Mouse (Mus musculus) c-Kit-positive CD71-positive TER-119-negative erythroid progenitor cells, embryonic 14.5 days (primary cell): ENCODE data around the gene Plekhb1.

Experiments used
- DNase-seq: peaks from one replicate; pipeline ENCODE4 v3.0.0-alpha.2; 2013; ENCODE audit warnings: low read depth

Plekhb1 gene

DNA sequence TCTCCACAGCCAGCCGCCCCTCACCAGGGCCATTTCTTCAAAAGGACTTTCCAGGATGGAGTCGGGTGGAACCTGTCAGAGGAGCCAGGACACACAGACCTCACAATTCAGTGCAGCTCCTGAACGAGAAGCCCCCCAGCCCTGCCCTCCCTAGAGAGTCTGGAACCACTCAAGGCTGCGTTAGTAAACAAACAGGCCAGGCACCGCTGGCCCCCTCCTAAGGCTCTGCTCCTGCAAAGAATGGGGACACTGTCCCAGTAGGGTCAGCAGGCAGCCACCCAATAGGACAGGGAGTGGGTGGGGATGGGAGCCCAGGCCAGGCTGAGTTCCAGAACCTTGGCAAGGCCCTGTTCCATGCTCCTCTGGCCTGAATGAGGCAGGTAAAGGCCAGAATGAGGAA is 5.5 kb downstream of the Plekhb1 start:
- no peak for DNase-seq

DNA sequence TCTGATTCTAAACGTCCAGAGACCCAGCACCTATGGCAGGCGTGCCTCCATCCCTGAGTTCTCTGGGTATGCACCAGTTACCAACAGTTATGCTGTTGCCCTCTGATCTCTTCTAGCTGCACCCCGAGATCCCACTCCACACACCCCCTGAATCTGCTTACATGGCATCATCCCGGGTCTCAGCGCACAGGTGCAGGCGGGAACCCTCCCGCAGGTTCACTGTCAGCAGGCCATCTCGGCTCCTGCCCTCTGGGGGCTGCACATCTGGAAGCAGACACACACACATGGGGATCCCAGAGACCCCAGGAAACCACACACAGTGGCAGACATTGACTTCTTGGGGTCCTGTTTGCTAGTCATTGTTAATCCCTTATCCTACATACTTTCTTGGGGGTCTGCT is 7.8 kb downstream of the Plekhb1 start:
- DNase-seq: no peak

DNA sequence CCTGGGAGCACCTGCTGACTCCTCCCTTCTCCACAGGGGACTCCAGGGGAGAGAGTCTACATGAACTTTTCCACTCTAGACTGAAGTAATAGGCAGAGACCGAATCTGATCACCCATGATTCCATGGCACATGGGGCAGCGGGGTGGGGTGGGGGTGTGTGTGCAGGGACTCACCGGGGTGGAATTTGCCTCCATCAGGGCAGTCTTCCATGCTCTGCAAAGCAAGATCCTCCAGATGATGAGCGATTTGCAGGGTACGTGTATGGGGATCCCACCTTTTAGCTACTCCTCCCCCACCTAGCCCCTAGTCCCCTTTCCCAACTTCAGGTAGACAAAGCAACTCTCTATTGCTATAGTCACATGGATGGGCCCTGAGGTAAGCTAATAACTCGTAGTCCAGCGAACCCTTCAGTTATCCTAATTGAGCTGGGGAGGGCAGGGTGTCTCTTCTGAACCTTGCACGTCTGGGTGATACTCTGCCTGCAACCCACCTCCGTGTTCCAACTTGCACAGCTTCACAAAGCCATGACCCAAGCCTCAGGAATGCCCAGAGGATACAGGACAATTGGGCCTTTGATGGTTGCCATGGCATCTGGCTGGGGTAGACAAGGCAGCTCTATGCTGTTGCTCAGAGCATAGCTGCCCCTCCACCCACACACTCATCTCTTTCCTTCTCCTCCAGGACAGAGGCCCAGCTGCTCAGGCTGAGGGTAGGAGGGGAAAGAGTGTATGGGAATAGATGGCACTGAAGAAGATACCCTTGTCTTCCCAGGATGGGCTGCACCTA is 8.5 kb downstream of the Plekhb1 start:
- no peak for DNase-seq

DNA sequence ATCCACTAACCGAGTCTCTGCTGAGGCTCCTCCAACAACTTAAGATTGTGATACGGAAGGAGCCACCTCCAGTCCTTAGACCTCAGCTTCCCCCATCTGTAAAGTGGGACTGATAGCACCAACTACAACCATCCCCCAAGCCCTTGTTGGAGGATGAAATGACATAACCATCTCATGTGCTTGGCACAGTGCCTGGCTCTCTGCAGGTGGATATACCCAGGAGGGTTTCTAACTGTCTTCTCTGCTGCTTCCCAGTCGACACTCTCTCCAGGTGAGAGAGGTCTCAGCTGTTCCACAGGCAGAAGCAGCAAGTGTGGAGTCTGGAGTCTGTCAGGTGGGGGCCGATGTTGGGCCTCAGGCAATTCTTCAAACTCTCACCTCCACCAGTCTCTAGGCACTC is 11.2 kb downstream of the Plekhb1 start:
- no peak for DNase-seq

DNA sequence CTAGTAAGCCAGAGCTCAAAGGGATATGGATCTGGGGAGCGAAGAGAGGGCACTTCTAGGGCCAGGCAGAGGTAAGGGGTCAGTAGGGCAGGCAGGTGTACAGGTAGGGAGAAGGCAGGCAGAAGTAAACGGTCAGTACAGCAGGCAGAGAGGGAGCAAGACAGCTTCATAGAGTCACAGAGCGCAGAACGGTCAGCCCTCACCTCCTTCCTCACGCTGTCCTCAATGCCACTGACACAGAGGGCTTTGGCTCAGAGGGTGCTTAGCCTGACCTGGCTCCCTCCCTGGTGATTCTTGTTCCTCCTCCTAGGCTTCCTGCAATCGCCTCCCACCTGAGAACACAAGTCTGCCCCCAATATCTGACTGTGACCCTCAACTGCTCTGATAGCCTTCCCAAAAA is 11.8 kb downstream of the Plekhb1 start:
- no peak for DNase-seq

DNA sequence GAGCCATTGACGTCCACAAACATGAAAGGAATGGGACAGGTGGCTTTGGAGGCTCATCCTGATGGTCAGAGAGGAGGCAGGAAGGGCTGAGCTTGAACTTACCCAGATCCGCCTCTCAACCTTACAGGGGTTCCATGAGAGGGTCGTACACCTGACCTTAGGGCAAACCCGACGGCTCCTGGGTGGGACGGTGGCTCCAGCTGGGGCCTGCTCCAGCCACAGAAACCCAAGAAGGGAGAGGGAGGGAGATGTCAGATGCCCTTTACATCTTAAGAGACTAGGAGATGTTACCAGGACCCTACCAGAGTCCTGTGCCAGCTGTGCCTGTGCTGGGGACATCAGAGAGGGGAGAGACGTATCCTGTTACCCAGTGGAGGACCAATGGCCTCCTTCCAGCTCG is 12.4 kb downstream of the Plekhb1 start:
- no peak for DNase-seq

DNA sequence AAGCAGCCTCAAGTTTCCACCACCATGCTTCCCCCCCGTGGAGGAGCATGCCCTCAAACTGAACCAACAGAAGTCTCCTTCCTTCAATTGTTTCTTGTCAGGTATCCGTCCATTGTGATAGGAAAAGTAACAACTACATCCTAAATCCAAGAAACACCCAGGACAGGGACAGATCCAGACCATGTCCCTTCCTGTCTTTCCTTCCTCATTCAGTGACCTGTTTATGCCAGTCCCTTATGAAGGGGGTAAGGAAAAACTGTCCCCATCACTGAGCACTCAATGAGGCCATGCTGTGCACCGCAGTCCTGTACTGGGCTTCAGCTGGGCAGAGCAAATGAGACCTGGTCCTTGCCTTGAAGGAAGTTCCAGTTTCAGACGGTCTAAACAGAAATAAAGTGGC is 13.1 kb downstream of the Plekhb1 start:
- DNase-seq: no peak

DNA sequence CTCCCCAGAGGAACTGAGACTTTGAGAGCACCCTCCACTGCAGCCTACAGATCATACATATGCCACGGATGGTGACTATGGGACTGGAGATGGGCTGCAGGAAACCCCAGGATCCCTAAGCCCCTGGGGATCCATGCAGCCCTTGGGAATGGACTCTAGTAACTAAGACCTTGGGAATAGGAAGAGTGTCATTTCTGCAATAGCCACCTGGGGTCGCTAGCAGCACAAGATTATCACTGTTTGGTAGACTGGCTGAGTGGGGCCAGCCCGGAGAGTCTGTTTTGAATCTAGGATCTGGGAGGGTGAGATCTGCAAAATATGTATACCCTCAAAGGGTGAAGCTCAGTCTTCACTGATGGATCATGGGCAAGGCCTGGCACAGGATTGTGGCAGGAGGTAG is 17.1 kb downstream of the Plekhb1 start:
- peak; percentile 66 for DNase-seq

DNA sequence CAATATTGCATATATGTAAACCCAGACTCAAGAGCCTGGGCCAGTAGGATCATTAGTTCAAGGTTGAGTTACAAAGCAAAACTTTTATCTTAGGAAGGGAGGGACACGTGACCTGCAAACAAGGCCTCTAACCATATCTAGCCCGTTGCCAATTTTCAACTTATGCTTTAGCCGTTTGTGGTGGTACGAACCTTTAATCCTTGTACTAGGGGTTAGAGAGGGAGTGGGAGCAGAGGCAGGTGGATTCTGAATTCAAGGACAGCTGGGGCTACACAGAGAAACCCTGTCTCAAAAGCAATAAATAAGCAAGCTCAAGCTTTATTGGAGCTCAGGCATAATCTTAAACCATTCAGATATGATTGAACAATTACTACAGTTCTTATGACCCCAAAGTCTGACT is 19.8 kb downstream of the Plekhb1 start:
- no peak for DNase-seq

DNA sequence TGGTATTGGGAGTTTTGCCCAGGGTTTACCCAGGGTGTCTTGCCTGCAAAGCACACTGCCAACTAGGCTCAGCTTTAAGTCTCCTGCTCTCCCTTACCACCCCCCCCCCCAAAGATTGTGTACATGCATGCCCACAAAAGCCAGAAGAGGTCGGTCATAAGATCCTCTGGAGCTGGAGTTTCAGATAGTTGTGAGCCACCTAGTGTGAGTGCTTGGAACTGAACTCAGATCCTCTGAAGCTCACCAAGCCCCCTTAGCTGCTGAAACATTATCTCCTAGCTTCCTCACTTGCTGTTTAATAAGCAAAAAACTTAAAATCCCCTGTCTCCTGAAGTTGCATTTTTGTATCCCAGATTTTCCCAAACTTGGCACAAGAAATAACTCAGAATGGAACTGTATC is 24.6 kb downstream of the Plekhb1 start:
- DNase-seq: no peak

DNA sequence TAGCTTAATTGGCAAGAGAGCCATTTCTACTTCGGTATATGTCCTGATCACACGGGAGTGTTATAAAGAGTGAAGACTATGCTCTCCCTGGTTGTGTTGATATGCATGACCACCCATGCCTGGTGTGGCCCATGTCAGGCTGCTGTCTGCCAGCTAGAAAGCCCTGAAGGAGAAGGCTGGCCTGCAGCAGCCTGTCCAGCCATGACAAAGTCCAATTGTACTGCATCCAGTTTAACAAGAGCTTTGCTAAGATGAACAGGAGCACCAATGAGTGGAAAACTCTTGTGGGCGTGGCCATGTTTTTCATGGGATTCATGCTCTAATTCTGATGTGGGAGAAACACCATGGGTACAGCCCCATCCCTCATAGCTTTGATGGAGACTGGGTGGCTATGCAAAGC is 37.7 kb downstream of the Plekhb1 start:
- DNase-seq: no peak

DNA sequence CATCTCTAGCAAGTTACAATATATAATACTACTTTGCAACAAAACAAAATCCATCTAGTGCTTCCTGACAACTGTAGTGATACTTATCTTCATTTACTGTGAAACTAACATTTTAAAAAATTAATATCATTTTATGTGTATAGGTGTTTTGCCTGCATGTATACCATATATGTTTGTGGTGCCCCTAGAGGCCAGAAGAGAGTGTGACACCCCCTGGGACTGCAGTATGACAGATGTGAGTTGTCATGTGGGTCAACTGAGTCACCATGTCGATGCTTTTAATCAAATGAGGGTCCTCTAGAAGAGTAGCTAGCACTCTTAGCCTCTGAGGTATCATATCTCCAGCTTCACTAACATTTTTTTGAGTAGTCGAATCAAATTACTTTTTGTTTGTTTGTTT is 39.9 kb downstream of the Plekhb1 start:
- peak; percentile 41 for DNase-seq

DNA sequence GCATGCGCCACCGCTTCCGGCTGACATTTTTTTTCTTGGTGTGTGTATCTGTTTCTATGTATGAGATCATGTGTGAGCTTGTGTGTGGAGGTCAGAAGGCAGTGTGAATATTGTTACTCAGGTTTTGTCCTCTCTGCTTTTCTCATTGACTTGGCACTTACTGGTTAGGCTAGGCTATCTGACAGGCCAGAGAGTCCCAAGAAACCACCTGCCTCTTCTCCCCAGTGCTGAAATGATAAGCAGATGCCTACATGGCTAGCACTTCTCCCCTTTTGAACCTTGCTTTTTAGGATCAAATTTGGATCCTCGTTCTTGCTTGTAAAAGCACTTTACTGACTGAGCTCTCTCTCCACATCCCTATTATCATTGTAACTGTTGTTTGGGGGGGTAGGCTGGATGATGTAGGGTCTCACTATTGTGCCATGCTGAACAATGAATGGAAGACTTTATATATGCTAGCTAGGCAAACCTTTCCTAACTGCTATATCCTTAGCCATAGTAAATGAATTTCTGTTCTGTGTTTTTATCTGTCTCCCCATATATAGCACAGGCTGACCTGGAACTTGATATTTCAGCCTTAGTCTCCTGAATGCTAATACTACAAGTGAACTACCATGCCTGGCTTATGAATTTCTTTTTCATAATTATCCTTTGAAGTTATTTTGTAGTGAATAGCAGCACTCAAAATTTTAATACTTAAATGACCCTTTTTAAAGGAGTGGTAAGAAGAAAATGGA is 45.9 kb downstream of the Plekhb1 start:
- peak; percentile 52 for DNase-seq

DNA sequence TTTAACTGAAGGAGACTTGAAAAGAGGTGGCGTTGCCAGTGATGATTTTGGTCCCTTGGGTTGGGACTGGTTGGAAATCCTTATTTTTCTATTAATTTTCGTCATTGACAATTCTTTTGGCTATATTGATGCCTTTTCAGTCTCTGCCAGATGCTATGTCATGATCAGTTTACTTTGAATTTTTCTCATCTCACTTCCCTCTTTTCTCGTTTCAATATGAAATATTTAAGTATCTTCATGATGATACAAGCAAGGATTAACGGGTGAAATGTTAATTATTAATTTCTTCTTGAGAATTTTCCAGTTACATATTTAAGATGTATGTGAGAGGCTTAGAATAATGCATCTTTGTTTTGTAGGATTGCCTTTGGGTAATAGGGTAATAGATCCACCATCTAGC is 53.3 kb downstream of the Plekhb1 start:
- no peak for DNase-seq

DNA sequence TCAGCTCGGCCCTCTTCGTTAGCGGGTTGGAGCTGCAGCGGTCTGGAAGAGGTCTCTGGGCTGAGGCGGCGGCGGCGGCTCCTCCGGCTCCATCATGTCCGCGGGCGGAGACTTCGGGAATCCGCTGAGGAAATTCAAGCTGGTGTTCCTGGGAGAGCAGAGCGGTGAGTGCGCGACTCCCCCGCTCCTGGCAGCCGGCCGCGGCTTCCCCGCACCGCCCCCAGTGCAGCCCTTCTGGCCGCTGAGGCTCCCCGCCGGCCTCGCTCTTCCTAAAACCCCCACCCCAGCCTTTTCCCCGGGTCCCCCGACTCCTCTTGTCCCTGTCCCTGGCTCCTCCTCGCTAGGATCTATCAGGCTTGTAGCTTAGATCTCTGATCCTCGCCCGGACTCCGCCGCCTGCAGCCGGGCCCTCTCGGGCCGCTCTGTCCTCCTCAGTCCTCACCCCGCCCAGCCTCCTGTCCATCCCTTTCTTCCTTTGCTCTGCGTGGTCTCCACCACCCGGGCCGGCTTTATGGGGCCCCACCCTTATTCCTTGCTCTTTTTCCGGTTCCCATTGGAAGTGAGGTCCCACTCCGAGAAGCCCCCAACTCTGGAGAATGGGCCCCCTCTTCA is 54.0 kb downstream of the Plekhb1 start, which contains the start of gene Mrpl48:
Mrpl48 (minus strand) TSS at position 172 of the 612 bp plus-strand sequence.
- DNase-seq: no peak

DNA sequence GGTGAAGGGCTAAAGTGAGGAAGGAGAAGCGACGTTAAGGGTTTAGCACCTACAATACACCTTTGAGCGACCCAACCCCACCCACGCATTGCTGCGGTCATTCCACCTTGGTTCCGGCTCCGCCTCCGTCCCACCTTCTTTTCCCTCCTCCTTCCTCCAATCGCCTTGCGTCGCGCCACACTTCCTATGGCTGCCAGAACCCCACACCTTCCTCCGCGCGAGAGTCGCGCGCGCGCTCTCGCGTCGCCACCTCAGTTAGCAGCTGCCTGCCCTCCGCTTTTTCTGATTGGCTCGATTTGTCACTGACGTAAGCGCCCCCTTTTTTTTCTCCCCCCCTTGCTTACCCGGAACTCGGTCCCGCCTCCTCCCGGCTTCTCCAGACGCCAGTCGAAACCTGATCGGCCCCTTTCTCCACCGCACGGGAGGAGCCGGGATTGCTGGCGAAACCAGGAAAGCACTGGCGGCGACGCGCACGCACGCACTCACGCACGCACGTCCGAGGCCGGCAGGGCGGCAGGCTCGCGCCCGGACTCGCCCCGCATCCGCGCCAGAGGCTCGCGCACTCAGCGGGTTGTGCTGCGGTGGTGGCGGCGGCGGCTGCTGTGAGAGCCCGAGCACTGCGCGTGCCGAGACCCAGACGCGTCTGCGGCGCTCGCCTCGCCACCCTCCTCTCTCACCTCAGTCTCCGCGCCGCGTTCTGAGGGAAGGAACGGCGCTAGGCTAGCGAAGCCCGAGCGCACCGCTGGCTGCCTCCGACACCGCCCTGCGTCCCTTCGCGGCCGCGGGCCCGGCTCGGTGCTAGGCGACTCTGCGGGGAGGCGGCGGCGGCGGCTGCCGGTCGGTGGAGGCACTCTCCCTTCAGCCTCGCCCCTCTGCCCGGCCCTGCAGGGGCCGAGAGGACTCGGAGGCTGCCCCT is 54.7 kb downstream of the Plekhb1 start, which contains the start of gene Rab6a:
Rab6a (plus strand) TSS at position 197 of the 916 bp plus-strand sequence.
- DNase-seq: peak; percentile 99

DNA sequence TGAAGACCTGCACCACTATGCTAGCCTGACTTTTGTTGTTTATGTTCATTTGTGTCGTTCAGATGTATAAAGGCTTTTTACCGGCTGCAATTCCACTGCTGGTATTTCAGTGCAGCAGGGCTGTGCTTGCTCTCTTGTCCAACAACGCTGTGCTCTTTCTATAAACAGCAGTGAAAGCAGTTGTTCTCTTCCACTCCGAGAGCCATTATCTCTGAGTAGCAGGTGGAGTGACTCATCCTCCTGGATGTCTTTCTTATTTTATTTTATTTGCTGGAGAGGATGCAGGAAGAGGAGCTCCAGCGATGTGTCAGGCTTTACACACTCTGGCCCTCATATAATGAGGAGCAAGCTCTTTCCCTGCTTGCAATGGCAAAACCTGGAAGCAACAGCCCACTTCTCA is 62.0 kb downstream of the Plekhb1 start:
- no peak for DNase-seq

DNA sequence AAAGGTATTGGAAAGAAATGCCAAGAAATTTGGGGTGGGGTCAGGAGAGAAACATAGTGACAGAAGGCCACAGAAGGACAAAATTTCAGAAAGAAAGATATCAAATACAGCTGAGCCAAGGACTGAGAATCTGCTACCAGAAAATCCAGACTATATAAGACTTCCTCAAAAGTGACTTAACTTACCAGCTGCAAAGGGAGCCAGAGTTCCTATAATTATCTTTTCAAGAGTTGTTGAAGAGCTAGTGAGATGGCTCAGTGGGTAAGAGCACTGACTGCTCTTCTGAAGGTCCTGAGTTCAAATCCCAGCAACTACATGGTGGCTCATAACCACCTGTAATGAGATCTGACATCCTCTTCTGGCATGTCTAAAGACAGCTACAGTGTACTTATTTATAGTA is 68.9 kb downstream of the Plekhb1 start:
- DNase-seq: no peak
